Mouse (Mus musculus): ENCODE data around the gene Zfp12. TPM values are rescaled to one million over a fixed set of nuclear protein-coding genes. Genes with fewer than 3 reads are reported as not detected.

The Zfp12 gene
- 15.5 and 17.3 TPM in 2 replicates for total RNA-seq (2012; rRNA removed)
- polyA plus RNA-seq (2012; ENCODE audit: insufficient read depth in 1 of 2, insufficient read length in 2 of 2, low read depth in 1 of 2, low replicate concordance in 2 of 2, missing spikeins in 1 of 2), result 10 to 100 TPM; 15.2 to 56.3 TPM

DNA sequence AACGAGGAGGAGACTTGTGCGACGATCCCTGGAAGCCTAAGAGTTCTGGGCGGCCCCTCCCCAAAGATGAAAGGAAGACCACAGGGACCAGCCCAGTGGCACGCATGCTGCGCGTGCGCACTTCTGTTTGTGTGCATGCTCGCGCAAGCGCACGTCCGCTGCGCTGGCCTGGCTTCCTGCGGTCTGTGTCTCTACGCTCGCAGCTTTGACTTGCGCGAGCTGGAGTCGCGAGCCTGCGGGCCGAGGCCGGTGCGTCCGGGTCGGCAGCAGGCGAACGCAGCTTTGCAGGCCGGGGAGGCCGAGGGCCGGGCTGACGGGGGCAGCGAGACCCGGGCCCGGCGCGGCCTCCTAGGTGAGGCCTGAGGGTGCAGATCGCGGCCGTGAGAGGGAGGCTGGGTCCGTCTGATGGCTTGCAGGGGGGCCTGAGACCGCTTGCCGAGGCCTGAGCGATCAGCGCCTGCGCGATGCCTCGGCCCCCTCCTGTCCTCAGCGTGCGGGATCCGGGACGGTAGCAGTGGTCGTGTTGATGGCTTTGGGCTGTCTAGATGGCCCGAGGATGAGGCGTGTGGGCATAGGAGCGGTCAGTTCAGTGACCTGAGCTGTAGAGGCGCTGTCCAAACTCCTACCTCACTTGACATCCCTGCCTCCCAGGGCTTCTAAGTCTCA lies at the start of gene Zfp12:
Gene Zfp12 (plus strand): TSS at position 136 of the 666 bp plus-strand sequence.
- H3K27ac ChIP-seq (ENCODE audit: control insufficient read depth, low read depth, low read length), result peak within 1 kb of the TSS; percentile 71
- H3K9me3 ChIP-seq (replicated peaks; ENCODE audit: insufficient read depth, low read length), result no peaks in the 10 kb centered on the region
- peaks cover 0 to 17% of the 10 kb centered on the region in 2 experiments; a peak in 2 of 4 replicates for H3K4me1 ChIP-seq (ENCODE audit: control insufficient read depth in 1 of 2, insufficient read depth in 2 of 2, low read length in 2 of 2)
- H3K79me2 ChIP-seq (ENCODE audit: control insufficient read depth, insufficient read depth, low read length, poor library complexity), result peaks cover 8% of the 10 kb centered on the region
- peaks cover 2 to 10% of the 10 kb centered on the region in 2 experiments; a peak in 3 of 4 replicates for H3K36me3 ChIP-seq (ENCODE audit: control insufficient read depth in 1 of 2, insufficient read depth in 2 of 2, low read length in 2 of 2)
- H3K9ac ChIP-seq (ENCODE audit: control insufficient read depth, low read depth, low read length, poor library complexity, severe bottlenecking), result peak within 1 kb of the TSS; percentile 86
- H3K27me3 ChIP-seq (ENCODE audit: control insufficient read depth in 1 of 2, insufficient read depth in 2 of 2, low read length in 2 of 2), result no peaks in the 10 kb centered on the region
- H3K4me3 ChIP-seq (ENCODE audit: control insufficient read depth in 1 of 2, insufficient read depth in 1 of 2, low read depth in 2 of 2, low read length in 2 of 2), result peak within 1 kb of the TSS; percentile 63 to 86
- DNase-seq (ENCODE audit: low read depth, low spot score), result peak; percentile 97
- TF ChIP-seq HCFC1 (IDR thresholded peaks at IDR 0.05; ENCODE audit: low read depth, low read length), result peak; percentile 84
- TF ChIP-seq ZKSCAN1 (IDR thresholded peaks at IDR 0.05; ENCODE audit: low read depth, low read length), result no peak
- TF ChIP-seq BHLHE40 (IDR thresholded peaks at IDR 0.05; ENCODE audit: borderline replicate concordance, low read depth, low read length), result no peak
- TF ChIP-seq GABPA (IDR thresholded peaks at IDR 0.05; ENCODE audit: low read depth, low read length), result no peak
- TF ChIP-seq TBP (IDR thresholded peaks at IDR 0.05; ENCODE audit: low read depth, low read length), result peak; percentile 51; the same call in 1 of the 2 replicates
- 0 out of 2 replicates have a peak, but pooled peaks have one; percentile 67 for TF ChIP-seq UBTF (IDR thresholded peaks at IDR 0.05; ENCODE audit: borderline replicate concordance, insufficient read depth, low read depth, low read length)
- peak; percentile 39; the same call in 1 of the 2 replicates for TF ChIP-seq TCF12 (IDR thresholded peaks at IDR 0.05; ENCODE audit: low read depth, low read length)
- no peak for TF ChIP-seq TAL1 (IDR thresholded peaks at IDR 0.05; ENCODE audit: low read length)
- TF ChIP-seq USF2 (IDR thresholded peaks at IDR 0.05; ENCODE audit: borderline replicate concordance in 1 of 2, insufficient read depth in 1 of 2, low read depth in 1 of 2, low read length in 2 of 2), result no peak
- peak; percentile 65; the same call in 1 of the 2 replicates for TF ChIP-seq ELF1 (IDR thresholded peaks at IDR 0.05; ENCODE audit: low read depth, low read length)
- TF ChIP-seq NELFE (IDR thresholded peaks at IDR 0.05; ENCODE audit: low read depth, low read length), result peak; percentile 96
- no peak for TF ChIP-seq ZNF384 (IDR thresholded peaks at IDR 0.05; ENCODE audit: low read depth, low read length)
- peak; percentile 96 for TF ChIP-seq NRF1 (IDR thresholded peaks at IDR 0.05; ENCODE audit: insufficient read depth, low read depth, low read length, poor library complexity, severe bottlenecking)
- no peak for TF ChIP-seq CHD2 (IDR thresholded peaks at IDR 0.05; ENCODE audit: low read length)
- no peak for TF ChIP-seq RAD21 (IDR thresholded peaks at IDR 0.05; ENCODE audit: low read depth, low read length)
- no peak for TF ChIP-seq POLR2AphosphoS5 (IDR thresholded peaks at IDR 0.05; ENCODE audit: borderline replicate concordance, low read depth, low read length)
- peak; percentile 82 for TF ChIP-seq POLR2AphosphoS2 (IDR thresholded peaks at IDR 0.05; ENCODE audit: low read length)
- TF ChIP-seq MAFK (IDR thresholded peaks at IDR 0.05; ENCODE audit: borderline replicate concordance, low read depth, low read length), result no peak
- TF ChIP-seq MAX (IDR thresholded peaks at IDR 0.05; ENCODE audit: low read length), result peak; percentile 61
- TF ChIP-seq ZC3H11A (IDR thresholded peaks at IDR 0.05; ENCODE audit: low read depth, low read length), result no peak
- no peak for TF ChIP-seq JUND (IDR thresholded peaks at IDR 0.05; ENCODE audit: low read depth, low read length)
- TF ChIP-seq MAZ (IDR thresholded peaks at IDR 0.05; ENCODE audit: low read depth, low read length), result no peak
- TF ChIP-seq CHD1 (IDR thresholded peaks at IDR 0.05; ENCODE audit: low read depth, low read length), result no peak
- TF ChIP-seq MYC (IDR thresholded peaks at IDR 0.05; ENCODE audit: low read depth, low read length), result 0 out of 2 replicates have a peak, but pooled peaks have one; percentile 43
- TF ChIP-seq MYB (IDR thresholded peaks at IDR 0.05; ENCODE audit: low read depth, low read length), result no peak
- TF ChIP-seq ZMIZ1 (IDR thresholded peaks at IDR 0.05; ENCODE audit: low read depth, low read length), result peak; percentile 83; the same call in 1 of the 2 replicates
- TF ChIP-seq SIN3A (IDR thresholded peaks at IDR 0.05; ENCODE audit: low read length), result peak; percentile 67
- no peak for TF ChIP-seq SMC3 (IDR thresholded peaks at IDR 0.05; ENCODE audit: low read depth, low read length)
- no peak; the same call in 1 of the 2 replicates for TF ChIP-seq MXI1 (IDR thresholded peaks at IDR 0.05; ENCODE audit: low read depth, low read length)
- no peak for TF ChIP-seq E2F4 (IDR thresholded peaks at IDR 0.05; ENCODE audit: borderline replicate concordance, low read depth, low read length)
- TF ChIP-seq POLR2A (IDR thresholded peaks at IDR 0.05; ENCODE audit: control insufficient read depth in 1 of 2, insufficient read depth in 1 of 2, low read depth in 1 of 2, low read length in 2 of 2, poor library complexity in 1 of 2), result peak; percentile 78 to 89
- no peak; the same call in 1 of the 2 replicates for TF ChIP-seq KAT2A (conservative IDR thresholded peaks at IDR 0.05; ENCODE audit: low read depth, low read length)
- no peak for TF ChIP-seq ETS1 (IDR thresholded peaks at IDR 0.05; ENCODE audit: low read depth, low read length)
- TF ChIP-seq GATA1 (IDR thresholded peaks at IDR 0.05; ENCODE audit: low read depth, low read length), result no peak
- no peak; the same call in 1 of the 2 replicates for TF ChIP-seq USF1 (IDR thresholded peaks at IDR 0.05; ENCODE audit: low read depth, low read length)
